Mouse (Mus musculus) MN1 (cell line): ENCODE results near the gene Arid3c.
"Not testable (repeated sequence)": the region's sequence is repeated elsewhere in the genome, so short reads cannot be mapped to it uniquely, and the experiment has no call there.

Experiments
- DNase-seq: peaks from one replicate; pipeline ENCODE4 v3.0.0-alpha.2; 2016; ENCODE audit warnings: low spot score

Arid3c gene

GRCm38 (mm10) chr4:41705922-41706754, 24.8 kb downstream of the Arid3c start:
- DNase-seq = peak; percentile 35

GRCm38 (mm10) chr4:41704651-41705050, 26.3 kb downstream of the Arid3c start:
- no peak for DNase-seq

GRCm38 (mm10) chr4:41702226-41702625, 28.7 kb downstream of the Arid3c start:
- DNase-seq = not testable (repeated sequence)

DNA sequence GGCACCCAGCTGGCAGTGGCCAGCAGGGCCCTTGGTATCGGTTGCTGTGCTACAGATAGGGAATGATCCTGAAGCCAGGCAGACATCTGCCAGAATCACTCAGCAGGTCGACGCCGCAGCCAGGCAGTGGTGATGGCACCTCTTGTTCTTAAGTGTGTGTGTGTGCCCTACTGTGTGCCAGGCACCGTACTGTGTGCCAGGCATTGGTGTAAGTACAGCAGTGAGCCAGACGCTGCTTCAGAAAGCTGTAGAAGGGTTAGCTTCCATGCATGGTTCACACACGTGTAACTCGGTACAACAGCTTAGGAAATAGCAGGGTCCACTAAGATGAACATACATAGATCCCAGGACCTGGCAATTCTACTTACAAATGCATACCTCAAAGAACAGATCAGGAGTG, 30.7 kb downstream of the Arid3c start:
- not testable (repeated sequence) for DNase-seq

DNA sequence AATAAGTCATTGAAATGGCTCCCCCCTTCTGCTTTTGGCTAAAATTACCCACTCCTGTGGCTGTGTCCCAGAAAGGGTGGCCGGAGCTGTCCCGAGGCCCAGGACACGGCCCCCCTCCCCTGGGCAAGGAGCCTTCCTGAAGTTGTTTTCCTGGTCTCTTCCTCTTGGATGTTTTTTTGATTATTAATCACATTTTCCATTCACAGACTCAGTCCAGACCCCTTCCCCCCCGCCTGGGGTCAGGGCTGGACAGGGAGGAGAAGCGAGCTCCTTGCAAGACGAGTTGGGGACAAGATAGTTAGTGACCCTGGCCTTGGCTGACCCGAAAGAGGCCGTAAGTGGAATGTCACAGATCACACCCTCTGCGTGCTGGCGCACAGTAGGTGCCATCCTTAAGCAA, 31.2 kb downstream of the Arid3c start, which contains the start of gene Il11ra1:
Gene Il11ra1 (plus strand): TSS at position 207 of the 400 bp plus-strand sequence.
- not testable (repeated sequence) for DNase-seq

GRCm38 (mm10) chr4:41698421-41699016, 32.4 kb downstream of the Arid3c start:
- not testable (repeated sequence) for DNase-seq

DNA sequence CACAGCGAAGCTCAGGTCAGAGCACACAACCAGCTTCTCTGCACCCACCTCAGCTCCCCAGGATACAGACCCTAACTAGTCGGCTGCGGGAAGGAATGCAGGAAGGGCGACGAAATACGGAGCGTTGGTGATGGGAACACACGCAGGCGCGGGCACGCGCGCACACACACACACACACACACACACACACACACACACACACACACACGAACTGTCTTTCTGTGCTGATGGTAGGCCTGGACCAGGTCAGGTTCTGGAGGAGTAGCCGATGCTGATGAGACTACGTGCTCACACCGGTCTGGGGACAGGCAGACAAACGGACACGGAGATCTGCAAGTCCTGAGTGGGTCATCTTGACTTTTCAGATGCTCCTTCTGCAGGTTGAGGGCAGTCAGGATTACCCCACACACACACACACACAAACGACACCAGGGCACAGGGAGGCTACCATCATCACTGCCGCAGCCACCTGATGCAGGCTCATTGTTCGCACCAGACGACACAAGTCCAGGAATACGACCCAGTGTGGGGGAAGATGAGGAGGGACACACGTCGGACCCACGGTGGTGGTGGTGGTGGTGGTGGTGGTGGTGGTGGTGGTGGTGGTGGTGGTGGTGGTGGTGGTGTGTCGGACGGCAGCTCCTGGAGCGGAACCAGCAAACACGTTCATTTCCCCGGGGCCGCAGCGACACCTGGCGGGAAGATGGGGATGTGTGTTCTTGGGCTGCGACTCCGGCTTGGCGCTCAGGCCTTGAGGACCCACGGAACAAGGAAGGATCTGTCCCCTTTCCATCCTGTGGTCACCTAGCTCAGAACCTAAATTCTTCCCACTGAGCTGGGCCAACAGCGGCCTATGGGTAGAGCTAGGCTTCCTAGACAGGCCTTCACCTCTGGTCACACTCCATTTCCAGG, 33.8 kb downstream of the Arid3c start, which contains the start of gene Cntfr:
Gene Cntfr (minus strand): TSS at position 160 of the 912 bp plus-strand sequence.
- peak; percentile 76 for DNase-seq

GRCm38 (mm10) chr4:41696452-41696851, 34.5 kb downstream of the Arid3c start:
- DNase-seq = not testable (repeated sequence)

DNA sequence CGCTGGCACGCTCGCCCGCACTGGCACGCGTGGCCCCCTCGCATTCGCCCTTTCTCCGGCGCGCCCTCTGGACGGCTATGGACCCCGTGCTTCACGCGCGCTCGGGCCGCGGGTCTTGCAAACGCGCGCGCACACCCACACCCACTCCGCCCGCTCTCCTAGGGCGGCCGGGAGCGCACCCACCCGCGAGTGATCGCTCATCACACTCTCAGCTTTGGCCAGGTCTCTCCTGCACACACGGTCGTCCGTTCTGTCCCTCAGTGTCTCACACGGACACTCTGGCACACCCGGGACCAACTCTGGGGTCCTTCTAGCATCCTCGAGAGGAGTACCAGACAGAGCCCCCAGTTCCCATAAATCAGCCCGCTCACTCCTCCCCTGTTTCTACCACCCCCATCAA, 35.1 kb downstream of the Arid3c start:
- DNase-seq = not testable (repeated sequence)

DNA sequence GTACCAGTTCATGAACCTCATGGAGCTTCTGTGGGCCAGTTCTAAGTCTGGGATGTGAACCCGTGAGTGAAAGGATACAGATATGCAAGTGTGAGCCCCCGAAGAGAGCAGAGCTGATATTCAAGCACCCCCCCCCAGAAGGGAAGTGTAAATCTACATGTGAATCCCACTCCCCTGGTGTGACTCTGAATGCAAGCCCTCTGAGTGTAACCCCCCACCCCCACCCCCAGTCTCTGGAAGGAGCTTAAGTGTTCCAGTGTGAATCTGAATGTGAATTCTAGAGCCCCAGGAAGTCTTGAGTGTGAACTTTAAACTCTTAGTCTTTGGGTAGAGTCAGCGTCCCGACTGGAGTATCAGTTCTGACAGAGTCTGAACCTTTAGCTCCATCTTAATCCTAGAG, 37.4 kb downstream of the Arid3c start:
- DNase-seq = not testable (repeated sequence)

DNA sequence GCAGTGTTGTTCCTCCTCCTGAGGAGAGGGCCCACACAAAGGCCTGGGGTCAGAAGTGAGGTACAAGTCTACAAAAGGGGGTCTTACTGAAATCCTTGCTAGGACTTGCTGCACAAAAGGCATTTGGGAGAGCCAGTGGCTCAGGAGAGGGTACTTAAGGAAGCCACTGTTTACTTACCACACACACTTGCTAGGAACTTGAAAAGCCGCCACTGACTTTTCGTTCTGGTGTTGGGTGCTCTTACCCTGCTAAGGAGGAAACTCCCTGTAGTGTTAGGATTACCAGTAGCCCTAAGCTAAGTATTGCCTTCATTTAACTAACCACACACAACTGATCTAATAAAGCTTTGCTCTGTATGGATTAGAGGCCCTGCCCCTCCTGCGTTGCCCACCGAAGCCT, 40.9 kb downstream of the Arid3c start:
- not testable (repeated sequence) for DNase-seq

DNA sequence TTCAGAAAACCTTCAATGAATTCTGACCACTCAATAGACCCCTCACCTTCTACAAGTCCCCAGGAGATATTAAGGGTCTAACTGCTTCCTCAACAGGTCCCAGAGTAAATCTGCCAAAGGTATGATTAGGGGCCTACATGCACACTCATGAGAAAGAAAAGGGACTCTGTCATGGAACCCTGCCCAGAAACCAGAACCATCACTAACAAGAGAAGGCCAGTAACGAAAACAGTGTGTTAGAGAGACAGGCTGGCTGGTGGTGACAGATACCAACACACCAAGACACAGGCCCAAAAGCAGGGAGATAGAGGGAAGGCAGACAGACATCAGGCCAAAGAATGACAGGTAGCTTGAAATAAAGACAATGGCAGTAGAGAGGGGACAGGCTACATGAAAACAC, 42.4 kb downstream of the Arid3c start:
- DNase-seq = not testable (repeated sequence)

DNA sequence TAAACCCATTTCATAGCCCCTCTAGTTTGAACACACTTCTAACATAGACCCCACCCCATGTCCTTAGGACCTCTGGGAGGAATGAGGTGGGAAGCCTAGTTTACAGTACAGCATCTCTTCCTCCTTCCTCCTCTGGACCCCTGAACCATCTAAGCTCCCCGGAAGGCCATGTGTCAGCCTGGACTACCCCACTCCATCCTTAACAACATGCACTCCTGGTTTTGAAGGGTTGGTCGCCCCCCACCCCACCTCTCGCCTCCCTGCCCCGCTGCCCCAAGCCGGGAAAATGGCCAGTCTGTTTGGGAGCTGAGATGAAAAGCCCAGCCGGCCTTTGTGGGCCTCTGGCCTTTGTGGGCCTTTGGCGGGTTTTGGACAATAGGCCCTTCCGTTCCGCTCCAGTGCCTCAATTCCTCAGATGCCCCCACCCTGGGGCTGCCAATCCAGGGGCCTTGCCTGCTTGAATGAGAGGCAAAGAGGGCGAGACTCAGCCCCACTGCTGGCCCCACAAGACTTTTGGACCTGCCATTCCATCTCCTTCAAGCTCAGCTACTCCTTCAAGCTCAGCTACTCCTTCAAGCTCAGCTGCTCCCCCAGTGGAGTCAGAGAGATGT, 45.0 kb downstream of the Arid3c start:
- DNase-seq = not testable (repeated sequence)

- DNase-seq = not testable (repeated sequence)
Measured at GRCm38 (mm10) chr4:41684931-41685453, 46.0 kb downstream of the Arid3c start.

- not testable (repeated sequence) for DNase-seq
Measured at GRCm38 (mm10) chr4:41684131-41684930, 46.6 kb downstream of the Arid3c start.

DNA sequence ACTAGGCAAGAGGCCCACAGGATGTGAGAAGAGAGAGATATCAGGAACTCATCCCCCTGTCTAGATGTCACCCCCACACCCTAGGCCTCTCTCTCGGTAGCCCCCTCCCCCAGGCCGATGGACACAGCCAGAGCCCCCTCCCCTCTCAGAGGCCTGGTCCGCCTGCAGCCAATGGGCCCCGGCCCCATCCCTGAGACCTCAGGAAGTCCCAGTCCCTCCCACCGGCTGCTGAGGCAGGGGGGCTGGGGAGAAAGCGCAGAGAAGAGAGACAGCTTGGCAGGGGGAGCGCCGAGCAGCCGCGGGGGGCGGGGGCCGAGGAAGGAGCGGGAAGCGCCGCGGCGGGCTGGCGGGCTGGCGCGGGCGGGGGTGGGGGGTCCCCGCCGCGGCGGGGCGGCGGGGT, 47.6 kb downstream of the Arid3c start:
- not testable (repeated sequence) for DNase-seq

- DNase-seq = no peak
Measured at GRCm38 (mm10) chr4:41682789-41683188, 48.2 kb downstream of the Arid3c start.

- no peak for DNase-seq
Measured at GRCm38 (mm10) chr4:41681947-41682346, 49.0 kb downstream of the Arid3c start.

DNA sequence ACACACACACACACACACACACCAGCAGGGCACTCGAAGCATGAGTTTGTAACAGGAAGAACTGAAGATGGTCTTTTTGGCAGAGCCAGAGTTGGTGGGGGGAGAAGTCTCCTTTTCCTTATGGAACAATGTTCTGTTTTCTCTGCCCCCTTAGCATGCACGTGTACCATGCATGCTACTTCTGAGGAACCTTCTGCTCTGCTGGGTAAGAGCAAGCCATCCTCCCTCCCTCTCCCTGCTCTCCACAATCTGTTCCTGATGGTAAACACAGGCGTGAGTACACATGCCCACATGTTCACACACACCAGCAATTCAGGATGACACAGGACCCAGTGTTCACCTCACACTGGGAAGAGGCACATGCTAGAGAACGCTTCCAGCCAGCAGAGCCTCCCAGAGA, 49.8 kb downstream of the Arid3c start:
- no peak for DNase-seq

- DNase-seq = no peak
Measured at GRCm38 (mm10) chr4:41679291-41679690, 51.7 kb downstream of the Arid3c start.

DNA sequence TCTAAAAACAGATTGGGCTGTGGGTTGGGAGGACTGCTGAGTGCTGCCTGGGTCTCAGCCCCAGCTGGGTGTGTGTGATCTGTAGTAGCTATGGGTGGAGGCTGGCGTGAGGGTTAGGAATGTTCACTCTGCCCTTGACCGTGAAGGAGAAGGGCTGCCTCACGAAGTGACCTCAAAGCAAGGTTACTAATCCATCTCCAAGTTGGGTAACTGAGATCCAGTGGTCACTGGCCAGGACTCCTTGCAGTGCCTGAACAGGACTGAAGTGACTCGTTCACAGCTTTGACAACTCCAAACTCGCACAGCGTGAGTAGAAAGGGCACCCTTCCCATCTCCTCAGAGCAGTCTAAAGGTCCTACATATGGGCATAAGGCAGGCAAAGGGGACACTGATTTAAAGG, 52.1 kb downstream of the Arid3c start:
- no peak for DNase-seq
